ENCODE assay signal across 8 mouse cellular contexts in the genomic region with DNA sequence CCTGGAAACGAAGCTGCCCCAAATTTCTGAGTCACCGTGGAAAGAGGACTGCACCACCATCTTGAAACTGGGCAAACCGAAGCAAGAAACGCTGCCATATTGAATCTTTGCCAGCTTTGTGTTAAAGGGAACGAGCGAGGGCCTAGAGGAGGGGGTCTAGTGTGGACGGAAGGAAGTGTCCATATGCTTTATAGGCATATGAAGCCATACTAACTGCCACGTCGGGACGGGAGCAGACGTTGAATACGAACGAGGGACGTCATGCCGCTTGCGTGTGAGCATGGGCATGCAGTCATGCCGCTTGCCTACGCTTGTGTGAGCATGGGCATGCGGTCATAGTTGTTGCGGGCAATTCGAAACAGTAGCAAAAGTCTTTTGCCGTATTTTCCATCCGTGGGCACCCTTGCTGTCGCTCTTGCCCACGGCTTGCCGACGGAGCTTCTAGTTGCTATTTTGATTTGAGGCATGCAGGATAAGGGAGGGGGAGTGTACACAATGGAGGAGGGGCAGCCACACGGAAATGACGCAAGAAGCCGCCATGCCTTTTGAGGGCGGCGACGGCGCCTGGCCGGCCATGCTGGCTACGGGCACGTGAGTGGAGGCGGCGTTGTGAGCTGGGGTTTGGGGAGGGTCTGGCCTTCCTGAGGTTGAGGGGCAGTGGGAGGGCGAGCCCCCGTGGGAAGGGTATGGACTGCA. TPM values are rescaled to one million over a fixed set of nuclear protein-coding genes. Genes with fewer than 3 reads are reported as not detected.
DNase-seq lines count a peak whose midpoint lies in the region; ATAC-seq and TF ChIP-seq lines count a peak whose summit lies in the region.

No protein-coding gene starts in this region.

- peaks cover 18% of the 10 kb centered on the region for H3K4me1 ChIP-seq in forebrain, embryonic 11.5 days (replicated peaks; ENCODE audit: control insufficient read depth, insufficient read depth, low read length)
- peaks cover 30% of the 10 kb centered on the region for H3K4me1 ChIP-seq in heart, embryonic 16.5 days (ENCODE audit: control insufficient read depth, insufficient read depth, low read length)
- H3K4me1 ChIP-seq in liver, embryonic 16.5 days (ENCODE audit: control insufficient read depth, low read depth, low read length) = peaks cover 44% of the 10 kb centered on the region
- peaks cover 48% of the 10 kb centered on the region for H3K4me1 ChIP-seq in neural tube, embryonic 13.5 days (replicated peaks)
- H3K4me1 ChIP-seq in testis, adult 2 months (ENCODE audit: control insufficient read depth, insufficient read depth, low read length) = peaks cover 35% of the 10 kb centered on the region

- peak; percentile 79 for TF ChIP-seq POLR2A in testis, adult 2 months (IDR thresholded peaks at IDR 0.05; ENCODE audit: control insufficient read depth, low read depth, low read length)

- H3K36me3 ChIP-seq in forebrain, embryonic 11.5 days (ENCODE audit: control insufficient read depth, insufficient read depth, low read length) = peaks cover 3% of the 10 kb centered on the region; the same call in 1 of the 2 replicates
- H3K36me3 ChIP-seq in heart, embryonic 16.5 days (ENCODE audit: control insufficient read depth, insufficient read depth) = peaks cover 20% of the 10 kb centered on the region
- H3K36me3 ChIP-seq in liver, embryonic 16.5 days (ENCODE audit: control insufficient read depth, insufficient read depth) = peaks cover 19% of the 10 kb centered on the region
- peaks cover 39% of the 10 kb centered on the region for H3K36me3 ChIP-seq in neural tube, embryonic 13.5 days
- H3K36me3 ChIP-seq in testis, adult 2 months (ENCODE audit: control insufficient read depth, insufficient read depth, low read length) = no peaks in the 10 kb centered on the region

- H3K4me3 ChIP-seq in forebrain, embryonic 11.5 days (ENCODE audit: low read depth, low read length) = peak overlapping the region; percentile 63
- peak overlapping the region; percentile 85 for H3K4me3 ChIP-seq in heart, embryonic 16.5 days (ENCODE audit: low read length)
- H3K4me3 ChIP-seq in liver, embryonic 16.5 days (ENCODE audit: low read depth, low read length) = peak overlapping the region; percentile 91
- H3K4me3 ChIP-seq in neural tube, embryonic 13.5 days = peak overlapping the region; percentile 84
- H3K4me3 ChIP-seq in testis, adult 2 months (ENCODE audit: control insufficient read depth, low read depth, low read length) = peak overlapping the region; percentile 93

- peak overlapping the region; percentile 94 for H3K27ac ChIP-seq in forebrain, embryonic 11.5 days (ENCODE audit: low read depth, low read length)
- H3K27ac ChIP-seq in heart, embryonic 16.5 days (ENCODE audit: low read length) = peak overlapping the region; percentile 99
- peak overlapping the region; percentile 98 for H3K27ac ChIP-seq in liver, embryonic 16.5 days (ENCODE audit: low read length)
- peak overlapping the region; percentile 98 for H3K27ac ChIP-seq in neural tube, embryonic 13.5 days (replicated peaks)
- peak overlapping the region; percentile 99 for H3K27ac ChIP-seq in testis, adult 2 months (ENCODE audit: control insufficient read depth, insufficient read depth, low read depth, low read length)

- no peaks in the 10 kb centered on the region for H3K27me3 ChIP-seq in forebrain, embryonic 11.5 days (ENCODE audit: control insufficient read depth, insufficient read depth, low read length)
- H3K27me3 ChIP-seq in heart, embryonic 16.5 days (ENCODE audit: control insufficient read depth, insufficient read depth, low read length) = no peaks in the 10 kb centered on the region
- H3K27me3 ChIP-seq in liver, embryonic 16.5 days (ENCODE audit: control insufficient read depth, insufficient read depth, low read depth, low read length) = no peaks in the 10 kb centered on the region
- no peaks in the 10 kb centered on the region for H3K27me3 ChIP-seq in neural tube, embryonic 13.5 days
- H3K27me3 ChIP-seq in testis, adult 2 months (ENCODE audit: control insufficient read depth, insufficient read depth, low read length) = no peaks in the 10 kb centered on the region

- no peaks in the 10 kb centered on the region for H3K9me3 ChIP-seq in forebrain, embryonic 11.5 days (ENCODE audit: control insufficient read depth, low read length)
- H3K9me3 ChIP-seq in heart, embryonic 16.5 days (replicated peaks; ENCODE audit: control insufficient read depth, low read length) = no peaks in the 10 kb centered on the region
- H3K9me3 ChIP-seq in liver, embryonic 16.5 days (replicated peaks; ENCODE audit: control insufficient read depth, low read length) = no peaks in the 10 kb centered on the region
- H3K9me3 ChIP-seq in neural tube, embryonic 13.5 days = no peaks in the 10 kb centered on the region

- DNase-seq in CD8-positive naive resting alpha-beta T cell, adult 2 months (ENCODE audit: low read depth in 2 of 2, low spot score in 2 of 2) = peak; percentile 80 to 84
- DNase-seq in c-Kit-positive CD71-positive TER-119-negative erythroid progenitor cells, embryonic 14.5 days (ENCODE audit: low read depth) = peak; percentile 85
- peak; percentile 93 for DNase-seq in forebrain, embryonic 11.5 days (ENCODE audit: low spot score)
- DNase-seq in kidney, postnatal 36 days = peak; percentile 94

- WGBS in forebrain, embryonic 11.5 days = under 1% methylated on average over 41 of the region's 41 CpGs
- WGBS in heart, embryonic 16.5 days = under 1% methylated on average over 41 of the region's 41 CpGs
- under 1% methylated on average over 41 of the region's 41 CpGs for WGBS in liver, embryonic 16.5 days (ENCODE audit: insufficient replicate concordance)
- under 1% methylated on average over 41 of the region's 41 CpGs for WGBS in neural tube, embryonic 13.5 days

- peak overlapping the region; percentile 72 for H3K9ac ChIP-seq in forebrain, embryonic 11.5 days (ENCODE audit: low read length)
- H3K9ac ChIP-seq in heart, embryonic 16.5 days (ENCODE audit: low read length) = peak overlapping the region; percentile 94
- H3K9ac ChIP-seq in liver, embryonic 16.5 days (ENCODE audit: low read depth, low read length) = peak overlapping the region; percentile 87
- peak overlapping the region; percentile 89 for H3K9ac ChIP-seq in neural tube, embryonic 13.5 days

- ATAC-seq in forebrain, embryonic 11.5 days (replicated peaks; ENCODE audit: low FRiP score) = peak; percentile 75
- peak; percentile 58 for ATAC-seq in heart, embryonic 16.5 days (replicated peaks; ENCODE audit: extremely low read depth, insufficient read depth, low FRiP score)
- peak; percentile 59 for ATAC-seq in liver, embryonic 16.5 days (ENCODE audit: low read depth)
- peak; percentile 79 for ATAC-seq in neural tube, embryonic 13.5 days (ENCODE audit: low read depth)

- H3K4me2 ChIP-seq in forebrain, embryonic 11.5 days (ENCODE audit: low read depth, low read length, severe bottlenecking) = peak overlapping the region; percentile 70
- H3K4me2 ChIP-seq in heart, embryonic 16.5 days (ENCODE audit: low read depth, low read length) = peak overlapping the region; percentile 85
- H3K4me2 ChIP-seq in liver, embryonic 16.5 days (ENCODE audit: low read depth, low read length) = peak overlapping the region; percentile 99
- H3K4me2 ChIP-seq in neural tube, embryonic 13.5 days = peak overlapping the region; percentile 84

- peak; percentile 17; the same call in 1 of the 2 replicates for TF ChIP-seq CTCF in testis, adult 2 months (IDR thresholded peaks at IDR 0.05; ENCODE audit: control insufficient read depth, insufficient read depth, insufficient replicate concordance, low read depth, low read length)

RNA-seq across cellular contexts. Expression of gene Tbc1d17, which starts 0.7 kb away (rescaled TPM):
- polyA plus RNA-seq in forebrain, embryonic 11.5 days (2014; fragmentation: Nextera tagmentation; extraction: Ambion mirVana) = 67.6 and 69.9 TPM in 2 replicates
- 60.5 and 62.3 TPM in 2 replicates for polyA plus RNA-seq in heart, embryonic 16.5 days (2015; fragmentation: Nextera tagmentation; extraction: Ambion mirVana)
- 32.7 and 33.7 TPM in 2 replicates for polyA plus RNA-seq in liver, embryonic 16.5 days (2015; fragmentation: Nextera tagmentation; extraction: Ambion mirVana)
- polyA plus RNA-seq in neural tube, embryonic 13.5 days (2015; fragmentation: Nextera tagmentation; extraction: Ambion mirVana) = 94.0 and 101 TPM in 2 replicates
- 24.4 and 28.5 TPM in 2 replicates for polyA plus RNA-seq in testis, adult 2 months (2012; rRNA removed)

RNA-seq across cellular contexts. Expression of gene Akt1s1, which starts 0.8 kb away (rescaled TPM):
- polyA plus RNA-seq in forebrain, embryonic 11.5 days (2014; fragmentation: Nextera tagmentation; extraction: Ambion mirVana) = 79.9 and 83.0 TPM in 2 replicates
- 103 and 104 TPM in 2 replicates for polyA plus RNA-seq in heart, embryonic 16.5 days (2015; fragmentation: Nextera tagmentation; extraction: Ambion mirVana)
- 25.6 and 29.1 TPM in 2 replicates for polyA plus RNA-seq in liver, embryonic 16.5 days (2015; fragmentation: Nextera tagmentation; extraction: Ambion mirVana)
- polyA plus RNA-seq in neural tube, embryonic 13.5 days (2015; fragmentation: Nextera tagmentation; extraction: Ambion mirVana) = 89.7 and 99.0 TPM in 2 replicates
- 31.5 and 35.7 TPM in 2 replicates for polyA plus RNA-seq in testis, adult 2 months (2012; rRNA removed)

RNA-seq across cellular contexts. Expression of gene Pnkp, which starts 7.4 kb away (rescaled TPM):
- polyA plus RNA-seq in forebrain, embryonic 11.5 days (2014; fragmentation: Nextera tagmentation; extraction: Ambion mirVana) = 31.6 and 32.1 TPM in 2 replicates
- polyA plus RNA-seq in heart, embryonic 16.5 days (2015; fragmentation: Nextera tagmentation; extraction: Ambion mirVana) = 27.7 and 28.0 TPM in 2 replicates
- 23.4 and 24.3 TPM in 2 replicates for polyA plus RNA-seq in liver, embryonic 16.5 days (2015; fragmentation: Nextera tagmentation; extraction: Ambion mirVana)
- 30.2 and 31.6 TPM in 2 replicates for polyA plus RNA-seq in neural tube, embryonic 13.5 days (2015; fragmentation: Nextera tagmentation; extraction: Ambion mirVana)
- 26.5 and 29.4 TPM in 2 replicates for polyA plus RNA-seq in testis, adult 2 months (2012; rRNA removed)

RNA-seq across cellular contexts. Expression of gene Ptov1, which starts 20.0 kb away (rescaled TPM):
- 454 and 526 TPM in 2 replicates for polyA plus RNA-seq in forebrain, embryonic 11.5 days (2014; fragmentation: Nextera tagmentation; extraction: Ambion mirVana)
- polyA plus RNA-seq in heart, embryonic 16.5 days (2015; fragmentation: Nextera tagmentation; extraction: Ambion mirVana) = 210 and 269 TPM in 2 replicates
- polyA plus RNA-seq in liver, embryonic 16.5 days (2015; fragmentation: Nextera tagmentation; extraction: Ambion mirVana) = 34.8 and 43.4 TPM in 2 replicates
- 471 and 515 TPM in 2 replicates for polyA plus RNA-seq in neural tube, embryonic 13.5 days (2015; fragmentation: Nextera tagmentation; extraction: Ambion mirVana)
- 171 and 187 TPM in 2 replicates for polyA plus RNA-seq in testis, adult 2 months (2012; rRNA removed)

RNA-seq across cellular contexts. Expression of gene Atf5, which starts 33.1 kb away (rescaled TPM):
- 3.2 and 3.4 TPM in 2 replicates for polyA plus RNA-seq in forebrain, embryonic 11.5 days (2014; fragmentation: Nextera tagmentation; extraction: Ambion mirVana)
- polyA plus RNA-seq in heart, embryonic 16.5 days (2015; fragmentation: Nextera tagmentation; extraction: Ambion mirVana) = 2.3 and 2.4 TPM in 2 replicates
- polyA plus RNA-seq in liver, embryonic 16.5 days (2015; fragmentation: Nextera tagmentation; extraction: Ambion mirVana) = 7.3 and 9.7 TPM in 2 replicates
- polyA plus RNA-seq in neural tube, embryonic 13.5 days (2015; fragmentation: Nextera tagmentation; extraction: Ambion mirVana) = 4.1 and 4.8 TPM in 2 replicates
- 21.6 TPM in 2 replicates for polyA plus RNA-seq in testis, adult 2 months (2012; rRNA removed)

Comparison
In these comparisons a context has a peak if more than half of its experiments do, and no peak if none do; other contexts are left out.
1. Peak in every context shown above with its lines: DNase-seq, ATAC-seq, H3K4me3 ChIP-seq and H3K27ac ChIP-seq.